Mouse (Mus musculus) MEL (cell line): ENCODE measurements around the gene Eef1a1. TPM values are rescaled to one million over a fixed set of nuclear protein-coding genes. Genes with fewer than 3 reads are reported as not detected.

Source experiments
- DNase-seq: peaks from one replicate; pipeline ENCODE4 v3.0.0; 2011; ENCODE audit warnings: low read depth, low spot score
- H3K27ac ChIP-seq: 2 replicates; pipeline ENCODE4 v1.5.1; 2012; ENCODE audit warnings: low read depth, mild to moderate bottlenecking, control low read depth, low read length, moderate library complexity; ENCODE audit not compliant: control insufficient read depth
- H3K27me3 ChIP-seq, 2 experiments: fragments of 150-350 bp in 1 of 2; sonication (generic) in 1 of 2; 2 replicates each; pipeline ENCODE4 v1.6.1; 2012; ENCODE audit warnings: low read length in 2 of 2, mild to moderate bottlenecking in 2 of 2, improper control_type of control experiment in 1 of 2, moderate library complexity in 1 of 2; ENCODE audit not compliant: insufficient read depth in 2 of 2, control insufficient read depth in 1 of 2
- H3K36me3 ChIP-seq, 2 experiments: 2 replicates each; pipeline ENCODE4 v1.6.1; 2012 to 2014; ENCODE audit warnings: low read length in 2 of 2, improper control_type of control experiment in 1 of 2, inconsistent platforms in 1 of 2, mild to moderate bottlenecking in 1 of 2; ENCODE audit not compliant: insufficient read depth in 2 of 2, control insufficient read depth in 1 of 2
- H3K4me1 ChIP-seq, 2 experiments: fragments of 150-350 bp in 1 of 2; sonication (generic) in 1 of 2; 2 replicates each; pipeline ENCODE4 v1.6.1; 2012; ENCODE audit warnings: low read length in 2 of 2, improper control_type of control experiment in 1 of 2, mild to moderate bottlenecking in 1 of 2; ENCODE audit not compliant: insufficient read depth in 2 of 2, control insufficient read depth in 1 of 2
- H3K4me3 ChIP-seq, 2 experiments: fragments of 150-350 bp in 1 of 2; sonication (generic) in 1 of 2; 2 replicates each; pipeline ENCODE4 v1.5.1; 2012; ENCODE audit warnings: low read depth in 2 of 2, low read length in 2 of 2, mild to moderate bottlenecking in 2 of 2, moderate library complexity in 2 of 2, control low read depth in 1 of 2, improper control_type of control experiment in 1 of 2; ENCODE audit not compliant: control insufficient read depth in 1 of 2, insufficient read depth in 1 of 2
- H3K79me2 ChIP-seq: 2 replicates; pipeline ENCODE4 v1.6.1; 2012; ENCODE audit warnings: mild to moderate bottlenecking, low read length, moderate library complexity; ENCODE audit not compliant: control insufficient read depth, poor library complexity, insufficient read depth
- H3K9ac ChIP-seq: 2 replicates; pipeline ENCODE4 v1.6.1; 2012; ENCODE audit warnings: low read depth, mild to moderate bottlenecking, control low read depth, low read length, moderate library complexity; ENCODE audit not compliant: control insufficient read depth, poor library complexity, severe bottlenecking
- H3K9me3 ChIP-seq: fragments of 150-350 bp; sonication (generic); replicated peaks from 2 replicates; pipeline ENCODE4 v1.6.1; 2012; ENCODE audit warnings: mild to moderate bottlenecking, low read length, improper control_type of control experiment, moderate library complexity; ENCODE audit not compliant: insufficient read depth
- BHLHE40 ChIP-seq: IDR thresholded peaks from 2 replicates; pipeline ENCODE4 v1.6.1; 2012; ENCODE audit warnings: low read depth, mild to moderate bottlenecking, inconsistent platforms, low read length, improper control_type of control experiment, borderline replicate concordance
- CHD1 ChIP-seq: IDR thresholded peaks from 2 replicates; pipeline ENCODE4 v1.6.1; 2012; ENCODE audit warnings: low read depth, mild to moderate bottlenecking, inconsistent platforms, low read length, improper control_type of control experiment
- CHD2 ChIP-seq: IDR thresholded peaks from 2 replicates; pipeline ENCODE4 v1.6.1; 2011; ENCODE audit warnings: low read length, improper control_type of control experiment
- CTCF ChIP-seq, 3 experiments: IDR thresholded peaks in 2 of 3; conservative IDR thresholded peaks in 1 of 3; 2 replicates each; pipeline ENCODE4 v1.5.1; 2011 to 2012; ENCODE audit warnings: low read length in 3 of 3, low read depth in 2 of 3, mild to moderate bottlenecking in 2 of 3, improper control_type of control experiment in 1 of 3, inconsistent platforms in 1 of 3, mixed read lengths in 1 of 3, moderate library complexity in 1 of 3; ENCODE audit not compliant: control insufficient read depth in 1 of 3, insufficient read depth in 1 of 3, poor library complexity in 1 of 3, severe bottlenecking in 1 of 3
- E2F4 ChIP-seq: IDR thresholded peaks from 2 replicates; pipeline ENCODE4 v1.6.1; 2011; ENCODE audit warnings: low read depth, low read length, improper control_type of control experiment, borderline replicate concordance
- ETS1 ChIP-seq: IDR thresholded peaks from 2 replicates; pipeline ENCODE4 v1.6.1; 2012; ENCODE audit warnings: low read depth, mild to moderate bottlenecking, inconsistent platforms, low read length, improper control_type of control experiment, moderate library complexity
- GABPA ChIP-seq: IDR thresholded peaks from 2 replicates; pipeline ENCODE4 v1.6.1; 2012; ENCODE audit warnings: low read depth, mild to moderate bottlenecking, inconsistent platforms, low read length, improper control_type of control experiment, moderate library complexity
- HCFC1 ChIP-seq: IDR thresholded peaks from 2 replicates; pipeline ENCODE4 v1.6.1; 2012; ENCODE audit warnings: low read depth, mild to moderate bottlenecking, inconsistent platforms, low read length, improper control_type of control experiment, moderate library complexity
- JUND ChIP-seq: IDR thresholded peaks from 2 replicates; pipeline ENCODE4 v1.6.1; 2011; ENCODE audit warnings: low read depth, mild to moderate bottlenecking, improper control_type of control experiment, low read length
- KAT2A ChIP-seq: conservative IDR thresholded peaks from 2 replicates; pipeline ENCODE4 v1.6.1; 2012; ENCODE audit warnings: low read depth, low read length, improper control_type of control experiment, inconsistent platforms
- MAZ ChIP-seq: IDR thresholded peaks from 2 replicates; pipeline ENCODE4 v1.6.1; 2012; ENCODE audit warnings: low read depth, mild to moderate bottlenecking, inconsistent platforms, low read length, improper control_type of control experiment
- MXI1 ChIP-seq: IDR thresholded peaks from 2 replicates; pipeline ENCODE4 v1.6.1; 2011; ENCODE audit warnings: mild to moderate bottlenecking, low read depth, low read length, improper control_type of control experiment
- NRF1 ChIP-seq: IDR thresholded peaks from 2 replicates; pipeline ENCODE4 v1.6.1; 2014; ENCODE audit warnings: low read depth, mild to moderate bottlenecking, inconsistent platforms, low read length, improper control_type of control experiment, moderate library complexity; ENCODE audit not compliant: poor library complexity, insufficient read depth, severe bottlenecking
- POLR2A ChIP-seq, 2 experiments: IDR thresholded peaks; 2 replicates each; pipeline ENCODE4 v1.6.1; 2011 to 2012; ENCODE audit warnings: low read length in 2 of 2, mild to moderate bottlenecking in 2 of 2, control low read depth in 1 of 2, improper control_type of control experiment in 1 of 2, low read depth in 1 of 2, moderate library complexity in 1 of 2; ENCODE audit not compliant: control insufficient read depth in 1 of 2, insufficient read depth in 1 of 2, poor library complexity in 1 of 2
- POLR2AphosphoS2 ChIP-seq: IDR thresholded peaks from 2 replicates; pipeline ENCODE4 v1.6.1; 2011; ENCODE audit warnings: low read length, improper control_type of control experiment
- POLR2AphosphoS5 ChIP-seq: IDR thresholded peaks from 2 replicates; pipeline ENCODE4 v1.6.1; 2012; ENCODE audit warnings: low read depth, borderline replicate concordance, mild to moderate bottlenecking, inconsistent platforms, low read length, moderate library complexity, mixed read lengths
- SIN3A ChIP-seq: IDR thresholded peaks from 2 replicates; pipeline ENCODE4 v1.6.1; 2012; ENCODE audit warnings: low read length, improper control_type of control experiment, inconsistent platforms
- SMC3 ChIP-seq: IDR thresholded peaks from 2 replicates; pipeline ENCODE4 v1.6.1; 2011; ENCODE audit warnings: low read depth, low read length, improper control_type of control experiment
- TAL1 ChIP-seq: IDR thresholded peaks from 2 replicates; pipeline ENCODE4 v1.6.1; 2012; ENCODE audit warnings: mild to moderate bottlenecking, inconsistent platforms, low read length, moderate library complexity, mixed read lengths
- TBP ChIP-seq: IDR thresholded peaks from 2 replicates; pipeline ENCODE4 v1.8.0; 2011; ENCODE audit warnings: low read depth, low read length, improper control_type of control experiment
- TCF12 ChIP-seq: IDR thresholded peaks from 2 replicates; pipeline ENCODE4 v1.6.1; 2014; ENCODE audit warnings: low read depth, mild to moderate bottlenecking, inconsistent platforms, low read length, improper control_type of control experiment, moderate library complexity
- UBTF ChIP-seq: IDR thresholded peaks from 2 replicates; pipeline ENCODE4 v1.6.1; 2012; ENCODE audit warnings: low read depth, mild to moderate bottlenecking, inconsistent platforms, low read length, improper control_type of control experiment, moderate library complexity, borderline replicate concordance; ENCODE audit not compliant: insufficient read depth
- ZKSCAN1 ChIP-seq: IDR thresholded peaks from 2 replicates; pipeline ENCODE4 v1.6.1; 2012; ENCODE audit warnings: low read depth, mild to moderate bottlenecking, inconsistent platforms, low read length, improper control_type of control experiment, moderate library complexity
- ZMIZ1 ChIP-seq: IDR thresholded peaks from 2 replicates; pipeline ENCODE4 v1.6.1; 2012; ENCODE audit warnings: low read depth, mild to moderate bottlenecking, inconsistent platforms, low read length, improper control_type of control experiment, moderate library complexity
- ZNF384 ChIP-seq: IDR thresholded peaks from 2 replicates; pipeline ENCODE4 v1.6.1; 2012; ENCODE audit warnings: low read depth, mild to moderate bottlenecking, inconsistent platforms, low read length, improper control_type of control experiment
- polyA plus RNA-seq, 2 experiments: library from polyadenylated mRNA; stranded (reverse) in 1 of 2; unstranded in 1 of 2; fragments of >175 nt in 1 of 2; fragments of >200 nt in 1 of 2; gene quantifications; 2 replicates each; pipeline versions ENCODE4 v1.2.1 to v1.2.4; 2012; ENCODE audit warnings: low replicate concordance in 2 of 2, low read depth in 1 of 2; ENCODE audit not compliant: insufficient read length in 2 of 2, insufficient read depth in 1 of 2, missing spikeins in 1 of 2
- total RNA-seq: library from RNA; depleted of rRNA; stranded (reverse); fragments of 300-350 nt; gene quantifications from 2 replicates; pipeline ENCODE4 v1.2.3, GENCODE M21; 2012

Gene Eef1a1
- total and polyA plus RNA-seq, 3 experiments: 11,701 to 60,504 (median 13,182) TPM

DNA sequence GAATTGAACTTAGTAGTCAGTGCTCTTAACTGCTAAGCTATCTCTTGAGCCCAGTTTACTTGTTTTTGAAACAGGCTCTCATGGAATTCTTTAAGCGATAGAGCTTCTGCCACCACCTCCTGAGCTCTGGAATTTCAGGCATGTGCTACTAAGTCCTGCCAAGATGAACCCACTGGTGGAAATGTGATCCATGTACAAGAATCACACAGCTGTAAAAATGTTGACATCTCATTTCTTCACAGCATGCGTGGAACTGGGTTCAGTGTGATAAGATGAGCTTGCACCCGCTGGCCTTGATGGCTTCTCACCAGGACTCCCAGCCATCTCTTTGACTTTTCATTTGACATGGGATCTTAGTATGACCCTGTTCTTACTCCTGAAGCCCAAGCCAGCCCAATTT, 11.4 kb upstream of the Eef1a1 start:
- H3K4me3 ChIP-seq: no peak overlapping the region
- no peaks in the 10 kb centered on the region for H3K79me2 ChIP-seq
- no peak overlapping the region for H3K9ac ChIP-seq
- H3K36me3 ChIP-seq: no peaks in the 10 kb centered on the region
- H3K27ac ChIP-seq: no peak overlapping the region
- H3K27me3 ChIP-seq: peaks cover 0 to 5% of the 10 kb centered on the region in 2 experiments; a peak in 3 of 4 replicates
- no peaks in the 10 kb centered on the region for H3K4me1 ChIP-seq
- no peak for DNase-seq
- H3K9me3 ChIP-seq: no peaks in the 10 kb centered on the region
- TF ChIP-seq HCFC1 (no peak), MAZ (no peak), NRF1 (no peak), CTCF (IDR thresholded peaks at IDR 0.05 in 2 of 3, conservative IDR thresholded peaks at IDR 0.05 in 1 of 3; ENCODE audit: control insufficient read depth in 1 of 3, insufficient read depth in 1 of 3, low read depth in 2 of 3, low read length in 3 of 3, poor library complexity in 1 of 3, severe bottlenecking in 1 of 3) (no peak), ZNF384 (no peak), ZMIZ1 (no peak), ETS1 (no peak), POLR2A (IDR thresholded peaks at IDR 0.05; ENCODE audit: control insufficient read depth in 1 of 2, insufficient read depth in 1 of 2, low read depth in 1 of 2, low read length in 2 of 2, poor library complexity in 1 of 2) (no peak), CHD2 (no peak), POLR2AphosphoS5 (no peak)

DNA sequence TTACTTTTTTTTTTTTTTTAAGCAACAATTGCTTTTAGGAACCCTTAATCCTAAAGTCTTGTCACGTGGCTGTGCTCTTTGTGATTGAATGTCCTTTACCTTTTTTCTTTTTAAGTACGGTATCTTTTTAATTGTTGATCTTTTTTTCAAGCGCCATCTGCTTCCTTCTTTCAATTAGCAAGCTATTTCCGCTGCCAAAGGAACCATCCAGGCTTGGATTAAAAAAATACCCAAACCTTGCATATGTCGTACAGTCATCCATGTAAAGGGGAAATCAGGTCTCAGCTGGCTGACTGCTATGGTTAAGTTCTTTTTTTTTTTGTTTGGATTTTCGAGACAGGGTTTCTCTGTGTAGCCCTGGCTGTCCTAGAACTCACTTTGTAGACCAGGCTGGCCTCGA, 4.2 kb upstream of the Eef1a1 start:
- Histone ChIP-seq H3K27ac (no peak overlapping the region), H3K27me3 (peaks cover 6 to 11% of the 10 kb centered on the region in 2 experiments; a peak in 3 of 4 replicates), H3K4me3 (no peak overlapping the region), H3K36me3 (no peaks in the 10 kb centered on the region), H3K4me1 (no peaks in the 10 kb centered on the region; a peak in 1 of 4 replicates), H3K9me3 (no peaks in the 10 kb centered on the region), H3K79me2 (no peaks in the 10 kb centered on the region), H3K9ac (no peak overlapping the region)
- no peak for DNase-seq
- TF ChIP-seq TBP (no peak), CTCF (IDR thresholded peaks at IDR 0.05 in 2 of 3, conservative IDR thresholded peaks at IDR 0.05 in 1 of 3; ENCODE audit: control insufficient read depth in 1 of 3, insufficient read depth in 1 of 3, low read depth in 2 of 3, low read length in 3 of 3, poor library complexity in 1 of 3, severe bottlenecking in 1 of 3) (no peak), KAT2A (no peak), MAZ (no peak), POLR2AphosphoS2 (no peak), ZKSCAN1 (no peak), CHD2 (no peak)

DNA sequence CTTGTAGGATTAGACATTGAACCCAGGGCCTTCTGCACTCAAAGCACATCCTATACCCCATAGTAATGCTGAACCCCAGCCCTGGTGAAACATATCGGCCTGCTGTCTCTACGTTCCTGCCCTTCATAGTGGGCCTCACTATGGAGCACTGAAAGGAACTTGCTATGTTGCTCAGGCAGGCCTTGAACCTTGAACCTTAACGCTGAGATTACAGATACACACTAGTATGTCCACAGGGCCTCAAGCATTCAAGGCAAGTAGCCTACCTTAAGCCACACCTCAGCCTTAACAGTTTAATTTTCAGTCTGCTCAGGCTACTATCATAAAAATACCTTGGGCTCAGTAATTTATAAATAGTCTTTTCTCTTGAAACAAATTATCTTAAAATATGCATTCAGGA, 3.3 kb upstream of the Eef1a1 start:
- H3K27ac ChIP-seq: no peak overlapping the region
- TF ChIP-seq ZKSCAN1 (no peak), ZNF384 (no peak), JUND (no peak), SIN3A (no peak), KAT2A (no peak), E2F4 (no peak), CHD1 (no peak), HCFC1 (no peak), GABPA (no peak), SMC3 (no peak), UBTF (no peak), MXI1 (no peak), TCF12 (no peak), TBP (no peak), POLR2AphosphoS5 (no peak), TAL1 (no peak), BHLHE40 (no peak), POLR2A (IDR thresholded peaks at IDR 0.05; ENCODE audit: control insufficient read depth in 1 of 2, insufficient read depth in 1 of 2, low read depth in 1 of 2, low read length in 2 of 2, poor library complexity in 1 of 2) (no peak)
- H3K79me2 ChIP-seq: no peaks in the 10 kb centered on the region
- no peaks in the 10 kb centered on the region for H3K36me3 ChIP-seq
- DNase-seq: no peak
- H3K4me3 ChIP-seq: no peak overlapping the region
- no peak overlapping the region for H3K9ac ChIP-seq
- H3K4me1 ChIP-seq: no peaks in the 10 kb centered on the region; a peak in 1 of 4 replicates
- H3K27me3 ChIP-seq: peaks cover 11 to 12% of the 10 kb centered on the region in 2 experiments
- H3K9me3 ChIP-seq: no peaks in the 10 kb centered on the region
